Mouse (Mus musculus): ENCODE measurements around the gene Ptpn20. TPM values are rescaled to one million over a fixed set of nuclear protein-coding genes. Genes with fewer than 3 reads are reported as not detected.

Gene Ptpn20
- 0.33 and 0.37 TPM in 2 replicates for polyA plus RNA-seq (2014; fragmentation: Nextera tagmentation; extraction: Ambion mirVana)

DNA sequence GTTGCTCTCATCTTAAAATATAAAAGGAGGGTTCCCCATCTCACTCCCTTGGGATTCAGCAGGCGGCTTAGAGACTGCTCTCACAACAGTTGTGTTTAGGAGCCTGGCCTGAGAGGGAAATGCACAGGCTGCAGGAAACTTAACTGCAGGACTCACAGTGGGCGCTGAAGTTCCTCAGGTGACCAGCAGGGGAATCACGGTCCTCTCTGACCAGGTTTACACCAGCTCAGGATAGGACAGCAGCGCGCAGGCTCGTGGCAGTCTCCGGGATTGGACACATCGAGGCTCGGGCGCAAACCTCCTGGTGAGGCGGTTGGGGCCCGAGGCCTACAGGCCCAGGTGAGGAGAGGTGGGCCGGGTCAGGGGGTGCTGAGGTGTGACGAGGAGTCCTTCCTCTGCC is at the start of gene Ptpn20:
Gene Ptpn20 (plus strand): TSS at position 257 of the 400 bp plus-strand sequence.
- ATAC-seq (ENCODE audit: low read depth) (no peak), DNase-seq (ENCODE audit: low spot score) (no peak)
- Histone ChIP-seq H3K9ac (ENCODE audit: low read depth, low read length) (no peak within 1 kb of the TSS), H3K4me2 (ENCODE audit: low read depth, low read length) (no peak within 1 kb of the TSS), H3K4me3 (ENCODE audit: low read depth, low read length) (no peak within 1 kb of the TSS), H3K27me3 (replicated peaks; ENCODE audit: control insufficient read depth, insufficient read depth, low read length) (no peaks in the 10 kb centered on the region), H3K27ac (replicated peaks; ENCODE audit: low read depth, low read length) (no peak within 1 kb of the TSS), H3K36me3 (ENCODE audit: control insufficient read depth, insufficient read depth, low read length) (no peaks in the 10 kb centered on the region), H3K4me1 (ENCODE audit: control insufficient read depth, insufficient read depth, low read length) (no peaks in the 10 kb centered on the region), H3K9me3 (ENCODE audit: control insufficient read depth, low read length) (no peaks in the 10 kb centered on the region)
- 58% methylated on average over 13 of the region's 14 CpGs for WGBS

- H3K27ac ChIP-seq (replicated peaks; ENCODE audit: low read depth, low read length), result no peak overlapping the region
- no peaks in the 10 kb centered on the region for H3K36me3 ChIP-seq (ENCODE audit: control insufficient read depth, insufficient read depth, low read length)
- no peak overlapping the region for H3K9ac ChIP-seq (ENCODE audit: low read depth, low read length)
- ATAC-seq (ENCODE audit: low read depth) (no peak), DNase-seq (ENCODE audit: low spot score) (no peak)
- H3K9me3 ChIP-seq (ENCODE audit: control insufficient read depth, low read length), result 0 out of 2 replicates have a peak, but pooled peaks cover 5% of the 10 kb centered on the region
- H3K27me3 ChIP-seq (replicated peaks; ENCODE audit: control insufficient read depth, insufficient read depth, low read length), result no peaks in the 10 kb centered on the region
- no peaks in the 10 kb centered on the region for H3K4me1 ChIP-seq (ENCODE audit: control insufficient read depth, insufficient read depth, low read length)
- no peak overlapping the region for H3K4me3 ChIP-seq (ENCODE audit: low read depth, low read length)
- 83% methylated on average over 7 of the region's 7 CpGs for WGBS
- no peak overlapping the region for H3K4me2 ChIP-seq (ENCODE audit: low read depth, low read length)
Observed at GRCm38 (mm10) chr14:33539559-33540167, 49.3 kb upstream of the Ptpn20 start.

DNA sequence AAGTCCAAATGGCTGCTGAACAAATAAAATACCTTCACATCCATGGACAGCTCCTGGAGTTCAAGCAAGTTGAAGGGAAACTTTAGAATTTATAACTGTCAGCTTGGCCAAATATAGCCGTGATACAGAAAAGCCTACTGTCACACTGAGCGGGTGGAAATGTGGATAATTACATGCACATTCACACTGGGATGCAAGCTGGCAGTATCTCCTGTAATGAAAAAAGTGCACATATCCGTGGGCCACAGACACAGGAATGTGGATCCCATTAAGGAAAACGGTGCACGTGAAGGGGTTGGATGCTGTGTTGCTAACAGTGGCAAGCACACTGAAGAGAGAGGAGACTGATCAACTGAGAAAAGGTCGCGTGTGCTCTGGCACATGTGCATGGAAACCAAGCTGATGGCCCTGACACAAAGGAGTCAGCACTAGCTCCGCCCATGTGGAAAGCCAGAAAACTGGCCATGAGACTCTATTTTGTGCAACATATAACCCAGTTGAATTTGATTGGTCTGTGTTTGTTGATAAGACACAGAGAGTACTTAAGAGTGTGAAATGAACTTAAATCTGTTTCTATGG is 43.4 kb upstream of the Ptpn20 start:
- no peak overlapping the region for H3K4me2 ChIP-seq (ENCODE audit: low read depth, low read length)
- H3K27ac ChIP-seq (replicated peaks; ENCODE audit: low read depth, low read length), result no peak overlapping the region
- no peaks in the 10 kb centered on the region for H3K4me1 ChIP-seq (ENCODE audit: control insufficient read depth, insufficient read depth, low read length)
- H3K9me3 ChIP-seq (ENCODE audit: control insufficient read depth, low read length), result no peaks in the 10 kb centered on the region
- no peak overlapping the region for H3K9ac ChIP-seq (ENCODE audit: low read depth, low read length)
- H3K36me3 ChIP-seq (ENCODE audit: control insufficient read depth, insufficient read depth, low read length), result no peaks in the 10 kb centered on the region
- DNase-seq (ENCODE audit: low spot score), result no peak
- WGBS, result 58% methylated on average over 8 of the region's 8 CpGs
- no peaks in the 10 kb centered on the region for H3K27me3 ChIP-seq (replicated peaks; ENCODE audit: control insufficient read depth, insufficient read depth, low read length)
- no peak overlapping the region for H3K4me3 ChIP-seq (ENCODE audit: low read depth, low read length)
- ATAC-seq (ENCODE audit: low read depth), result no peak

- whole genome bisulfite sequencing, result 56% methylated on average over 3 of the region's 3 CpGs
- H3K36me3 ChIP-seq (ENCODE audit: control insufficient read depth, insufficient read depth, low read length), result no peaks in the 10 kb centered on the region
- H3K4me2 ChIP-seq (ENCODE audit: low read depth, low read length), result no peak overlapping the region
- H3K4me3 ChIP-seq (ENCODE audit: low read depth, low read length), result no peak overlapping the region
- H3K27me3 ChIP-seq (replicated peaks; ENCODE audit: control insufficient read depth, insufficient read depth, low read length), result no peaks in the 10 kb centered on the region
- no peak overlapping the region for H3K9ac ChIP-seq (ENCODE audit: low read depth, low read length)
- no peaks in the 10 kb centered on the region for H3K9me3 ChIP-seq (ENCODE audit: control insufficient read depth, low read length)
- H3K4me1 ChIP-seq (ENCODE audit: control insufficient read depth, insufficient read depth, low read length), result no peaks in the 10 kb centered on the region
- no peak overlapping the region for H3K27ac ChIP-seq (replicated peaks; ENCODE audit: low read depth, low read length)
- no peak for DNase-seq (ENCODE audit: low spot score)
- ATAC-seq (ENCODE audit: low read depth), result no peak
Observed at GRCm38 (mm10) chr14:33548650-33549049, 40.4 kb upstream of the Ptpn20 start.

- Histone ChIP-seq H3K4me2 (ENCODE audit: low read depth, low read length) (no peak overlapping the region), H3K9me3 (ENCODE audit: control insufficient read depth, low read length) (no peaks in the 10 kb centered on the region), H3K27ac (replicated peaks; ENCODE audit: low read depth, low read length) (no peak overlapping the region), H3K4me3 (ENCODE audit: low read depth, low read length) (no peak overlapping the region), H3K27me3 (replicated peaks; ENCODE audit: control insufficient read depth, insufficient read depth, low read length) (no peaks in the 10 kb centered on the region), H3K9ac (ENCODE audit: low read depth, low read length) (no peak overlapping the region), H3K36me3 (ENCODE audit: control insufficient read depth, insufficient read depth, low read length) (no peaks in the 10 kb centered on the region), H3K4me1 (ENCODE audit: control insufficient read depth, insufficient read depth, low read length) (no peaks in the 10 kb centered on the region)
- WGBS, result 74% methylated on average over 6 of the region's 6 CpGs
- ATAC-seq (ENCODE audit: low read depth) (no peak), DNase-seq (ENCODE audit: low spot score) (no peak)
Observed at GRCm38 (mm10) chr14:33549856-33550255, 39.2 kb upstream of the Ptpn20 start.

DNA sequence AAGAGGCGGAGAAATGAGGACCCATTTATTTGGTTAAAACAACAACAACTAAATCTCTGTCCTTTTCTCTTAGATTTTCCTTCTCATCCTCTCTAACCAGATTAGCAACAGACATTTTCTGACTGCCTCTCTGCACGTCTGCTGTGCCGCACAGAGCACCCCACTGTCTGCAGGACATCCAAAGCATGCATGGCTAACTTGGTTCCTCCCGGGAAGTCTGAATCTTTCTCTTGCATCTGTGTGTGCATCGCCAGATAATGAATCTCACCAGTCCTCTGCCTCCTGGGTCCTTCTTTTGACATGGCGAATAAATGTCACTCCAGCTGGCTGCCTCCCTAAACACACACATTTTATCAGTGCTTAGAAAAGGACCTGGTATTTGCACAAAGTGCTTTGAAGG is 18.3 kb upstream of the Ptpn20 start:
- WGBS, result 41% methylated on average over 6 of the region's 6 CpGs
- H3K4me1 ChIP-seq (ENCODE audit: control insufficient read depth, insufficient read depth, low read length), result no peaks in the 10 kb centered on the region
- no peaks in the 10 kb centered on the region for H3K27me3 ChIP-seq (replicated peaks; ENCODE audit: control insufficient read depth, insufficient read depth, low read length)
- no peak for DNase-seq (ENCODE audit: low spot score)
- H3K4me2 ChIP-seq (ENCODE audit: low read depth, low read length), result no peak overlapping the region
- no peak overlapping the region for H3K27ac ChIP-seq (replicated peaks; ENCODE audit: low read depth, low read length)
- no peak for ATAC-seq (ENCODE audit: low read depth)
- no peaks in the 10 kb centered on the region for H3K9me3 ChIP-seq (ENCODE audit: control insufficient read depth, low read length)
- no peaks in the 10 kb centered on the region for H3K36me3 ChIP-seq (ENCODE audit: control insufficient read depth, insufficient read depth, low read length)
- no peak overlapping the region for H3K4me3 ChIP-seq (ENCODE audit: low read depth, low read length)
- no peak overlapping the region for H3K9ac ChIP-seq (ENCODE audit: low read depth, low read length)

DNA sequence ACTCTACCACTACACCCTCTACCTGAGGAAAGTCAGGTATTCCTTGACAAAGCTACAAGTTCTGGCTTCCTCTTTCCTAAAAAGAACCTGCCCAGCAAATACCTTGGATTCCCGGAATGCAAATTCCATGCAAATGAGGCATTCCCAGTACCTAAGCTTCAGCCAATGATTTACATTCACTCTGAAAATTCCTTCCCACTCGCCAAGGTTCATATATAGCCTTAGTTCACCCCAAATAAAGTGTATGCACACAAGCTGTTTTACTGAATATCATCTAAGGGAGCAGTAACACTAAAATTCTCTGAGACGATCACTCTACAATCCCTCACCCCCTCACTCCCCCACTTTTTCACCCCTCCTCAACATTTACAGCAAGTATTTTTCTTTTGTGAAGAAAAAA is 15.4 kb upstream of the Ptpn20 start:
- Histone ChIP-seq H3K4me2 (ENCODE audit: low read depth, low read length) (no peak overlapping the region), H3K27me3 (replicated peaks; ENCODE audit: control insufficient read depth, insufficient read depth, low read length) (no peaks in the 10 kb centered on the region), H3K9ac (ENCODE audit: low read depth, low read length) (no peak overlapping the region), H3K9me3 (ENCODE audit: control insufficient read depth, low read length) (no peaks in the 10 kb centered on the region), H3K36me3 (ENCODE audit: control insufficient read depth, insufficient read depth, low read length) (no peaks in the 10 kb centered on the region), H3K27ac (replicated peaks; ENCODE audit: low read depth, low read length) (no peak overlapping the region), H3K4me3 (ENCODE audit: low read depth, low read length) (no peak overlapping the region), H3K4me1 (ENCODE audit: control insufficient read depth, insufficient read depth, low read length) (no peaks in the 10 kb centered on the region)
- DNase-seq (ENCODE audit: low spot score) (no peak), ATAC-seq (ENCODE audit: low read depth) (no peak)
- 72% methylated on average over 3 of the region's 3 CpGs for WGBS

GRCm38 (mm10) chr14:33579771-33580484 is 9.1 kb upstream of the Ptpn20 start:
- no peak for DNase-seq (ENCODE audit: low spot score)
- Histone ChIP-seq H3K27me3 (replicated peaks; ENCODE audit: control insufficient read depth, insufficient read depth, low read length) (no peaks in the 10 kb centered on the region), H3K4me3 (ENCODE audit: low read depth, low read length) (no peak overlapping the region), H3K27ac (replicated peaks; ENCODE audit: low read depth, low read length) (no peak overlapping the region), H3K4me1 (ENCODE audit: control insufficient read depth, insufficient read depth, low read length) (no peaks in the 10 kb centered on the region), H3K36me3 (ENCODE audit: control insufficient read depth, insufficient read depth, low read length) (no peaks in the 10 kb centered on the region), H3K9me3 (ENCODE audit: control insufficient read depth, low read length) (no peaks in the 10 kb centered on the region), H3K4me2 (ENCODE audit: low read depth, low read length) (no peak overlapping the region), H3K9ac (ENCODE audit: low read depth, low read length) (no peak overlapping the region)
- no peak for ATAC-seq (ENCODE audit: low read depth)
- WGBS, result 56% methylated on average over 7 of the region's 7 CpGs
